Mouse (Mus musculus) erythroblast, embryonic 14.5 days (primary cell): ENCODE data around the gene Wdr95.

Experiments
- GATA1 ChIP-seq: IDR thresholded peaks from 2 replicates; pipeline ENCODE4 v1.6.1; 2012; ENCODE audit warnings: low read length, inconsistent platforms, mixed read lengths
- TAL1 ChIP-seq: IDR thresholded peaks from 3 replicates; pipeline ENCODE4 v1.6.1; 2012; ENCODE audit warnings: low read length, inconsistent platforms, mixed read lengths

DNA sequence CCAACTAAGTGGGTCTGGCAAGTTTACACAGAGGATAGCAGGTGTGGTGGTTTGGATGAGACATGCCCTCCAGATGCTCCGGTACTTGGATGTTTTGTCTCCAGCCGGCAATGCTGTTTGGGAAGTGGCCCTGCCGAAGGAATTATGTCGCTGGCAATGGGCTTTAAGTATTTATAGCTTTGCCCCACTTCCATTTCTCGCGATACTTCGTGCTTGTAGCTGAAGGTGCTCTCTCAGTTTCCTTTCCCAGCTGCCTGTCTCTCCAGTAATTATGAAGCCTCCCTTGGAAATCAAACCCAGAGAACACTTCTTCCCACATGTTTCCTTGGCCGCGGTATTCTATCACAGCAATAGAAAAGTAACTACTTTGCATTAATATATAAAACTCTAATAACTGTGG lies 127.2 kb downstream of the Wdr95 start:
- TF ChIP-seq TAL1 (no peak), GATA1 (no peak)
